Mouse (Mus musculus) ZHBTc4 (cell line): ENCODE measurements at regions not wholly inside any gene's neighbourhood (a gene's known extent, or its start where the extent isn't known, plus 50 kb on each side); places are given as distances from the start of the nearest gene placed in this dataset.

Experiments used
- DNase-seq: peaks from one replicate; pipeline ENCODE4 v3.0.0-alpha.2; 2011; ENCODE audit warnings: low read depth, low spot score

- DNase-seq, result no peak
These were observed 666.5 kb downstream of the Cps1 start for GRCm38 (mm10) chr1:67789371-67789770.

DNA sequence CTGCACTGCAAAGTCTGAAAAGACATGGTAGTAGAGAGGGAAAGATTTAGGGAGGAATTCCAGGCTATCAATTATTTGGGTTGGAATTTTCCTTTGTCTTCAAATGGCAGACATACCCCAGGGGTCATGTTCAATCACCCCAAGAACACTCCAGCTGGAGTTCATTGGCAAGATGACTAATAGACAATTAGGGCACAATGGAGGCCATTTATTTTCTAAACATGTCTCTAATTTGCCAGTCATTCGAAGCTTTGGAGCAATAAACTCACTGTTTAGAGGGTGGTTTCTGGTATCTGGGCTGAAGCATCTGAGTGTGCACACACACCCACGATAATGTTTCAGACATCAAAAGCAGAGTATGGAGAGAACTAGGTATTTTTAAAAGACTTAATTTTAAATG is 672.2 kb downstream of the Cps1 start:
- no peak for DNase-seq

- DNase-seq, result no peak
These were observed 672.7 kb downstream of the Cps1 start for GRCm38 (mm10) chr1:67795478-67795877.

GRCm38 (mm10) chr1:67803292-67803691 is 680.5 kb downstream of the Cps1 start:
- DNase-seq, result no peak

GRCm38 (mm10) chr1:67820092-67820491 is 697.3 kb downstream of the Cps1 start:
- no peak for DNase-seq

- DNase-seq, result no peak
These were observed 725.2 kb downstream of the Cps1 start for GRCm38 (mm10) chr1:67848006-67848405.

DNA sequence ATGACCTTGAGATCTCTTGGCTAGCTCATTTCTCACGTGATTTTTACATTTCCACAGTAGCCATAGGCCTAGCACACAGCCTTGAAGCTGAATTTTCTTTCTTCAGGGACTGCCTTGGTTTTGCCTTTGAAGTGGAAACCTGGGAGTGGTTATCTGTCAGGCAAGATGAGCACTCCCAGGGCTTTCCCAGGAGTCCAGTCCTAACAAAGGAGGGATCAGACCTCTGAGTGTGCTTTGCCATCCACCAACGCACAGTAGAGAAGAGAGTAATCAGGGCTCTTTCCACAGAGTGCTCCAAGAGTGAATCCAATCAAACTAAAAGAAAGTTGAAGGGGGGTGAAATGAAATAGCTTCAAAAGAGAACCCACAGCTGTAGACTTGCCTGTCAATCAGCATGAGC is 770.7 kb downstream of the Cps1 start:
- DNase-seq, result peak; percentile 62

DNA sequence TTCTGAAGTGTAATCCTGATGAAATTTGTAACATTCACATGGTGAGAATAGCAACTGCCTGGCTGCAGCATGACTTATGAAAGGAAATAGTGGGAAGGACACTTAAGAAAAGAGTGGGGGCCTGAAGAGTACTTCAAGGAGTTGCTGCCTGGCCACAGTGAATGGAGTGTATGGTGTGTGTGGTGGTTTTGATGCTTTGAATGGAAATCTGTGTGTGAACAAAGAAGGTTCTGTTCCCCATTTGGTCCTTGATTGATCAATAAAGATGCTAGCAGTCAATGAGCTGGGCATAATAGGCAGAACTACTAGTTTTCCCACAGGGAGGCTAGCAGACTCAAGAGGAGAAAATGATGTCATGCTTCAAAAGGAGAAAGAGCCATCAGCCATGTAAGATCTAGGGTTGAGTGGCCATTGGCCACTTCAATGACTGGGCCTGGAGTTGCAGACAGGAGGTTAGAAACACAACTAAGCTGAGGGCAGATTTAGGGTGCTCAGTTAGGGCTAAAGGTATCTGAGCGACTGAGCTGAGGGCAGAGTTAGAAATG is 772.0 kb downstream of the Cps1 start:
- no peak for DNase-seq

DNA sequence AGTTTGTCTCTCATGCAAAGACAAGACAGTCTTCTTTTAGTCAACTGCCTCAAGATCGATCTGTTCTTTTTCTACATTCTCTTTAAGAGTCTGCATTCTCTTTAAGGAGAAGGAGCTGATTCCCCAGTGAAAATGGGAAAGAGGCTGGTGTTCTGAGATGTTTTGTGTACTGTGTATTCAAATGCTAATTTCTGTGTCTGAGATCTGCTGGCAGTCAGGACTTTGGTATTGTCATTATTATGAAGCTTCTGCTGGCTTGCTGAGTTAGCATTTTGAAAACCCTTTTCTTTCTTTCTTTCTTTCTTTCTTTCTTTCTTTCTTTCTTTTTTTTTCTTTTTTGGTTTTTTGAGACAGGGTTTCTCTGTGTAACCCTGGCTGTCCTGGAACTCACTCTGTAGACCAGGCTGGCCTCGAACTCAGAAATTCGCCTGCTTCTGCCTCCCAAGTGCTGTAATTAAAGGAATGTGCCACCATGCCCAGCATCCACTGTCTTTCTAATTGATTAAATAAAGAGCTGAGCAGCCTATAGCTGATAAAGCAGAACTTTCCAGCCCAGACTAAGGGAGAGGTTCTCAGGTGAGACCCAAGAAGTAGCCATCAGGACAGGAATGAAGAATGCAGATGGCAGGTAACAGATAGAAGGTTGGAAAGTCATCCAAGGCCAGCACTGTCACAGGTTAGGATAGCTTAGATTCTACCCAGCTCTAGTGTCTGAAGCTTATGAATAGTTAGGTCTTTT is 813.1 kb downstream of the Cps1 start:
- peak; percentile 87 for DNase-seq

GRCm38 (mm10) chr1:67981386-67981785 is 858.6 kb downstream of the Cps1 start:
- DNase-seq, result no peak
